Mouse (Mus musculus): Measurements from ENCODE around the gene Oosp1. TPM values are rescaled to one million over a fixed set of nuclear protein-coding genes. Genes with fewer than 3 reads are reported as not detected.

The Oosp1 gene
- total and polyA plus RNA-seq, 2 experiments from 2014 or later, result not detected

GRCm38 (mm10) chr19:11661562-11661961 is 29.4 kb downstream of the Oosp1 start:
- no peaks in the 10 kb centered on the region for H3K9me3 ChIP-seq (replicated peaks; ENCODE audit: control insufficient read depth, low read length)
- ATAC-seq (ENCODE audit: insufficient read depth, low read depth) (no peak), DNase-seq (ENCODE audit: low spot score) (no peak)
- H3K4me2 ChIP-seq (ENCODE audit: low read depth, low read length), result no peak overlapping the region
- H3K27ac ChIP-seq (ENCODE audit: low read depth), result no peak overlapping the region
- H3K36me3 ChIP-seq (replicated peaks; ENCODE audit: control insufficient read depth, insufficient read depth, low read length), result no peaks in the 10 kb centered on the region
- no peaks in the 10 kb centered on the region for H3K27me3 ChIP-seq (ENCODE audit: control insufficient read depth, insufficient read depth, low read length)
- TF ChIP-seq EP300 (IDR thresholded peaks at IDR 0.05; ENCODE audit: low read depth) (no peak), CTCF (IDR thresholded peaks at IDR 0.05; ENCODE audit: low read depth) (no peak)
- no peak overlapping the region for H3K9ac ChIP-seq (replicated peaks; ENCODE audit: low read depth, low read length)
- no peak overlapping the region for H3K4me3 ChIP-seq (ENCODE audit: low read depth, low read length)
- no peaks in the 10 kb centered on the region for H3K4me1 ChIP-seq (ENCODE audit: control insufficient read depth, insufficient read depth)

GRCm38 (mm10) chr19:11660459-11660858 is 30.5 kb downstream of the Oosp1 start, which contains the start of gene Oosp2:
Gene Oosp2 (minus strand): TSS chr19:11660559.
- H3K4me3 ChIP-seq (ENCODE audit: low read depth, low read length), result no peak within 1 kb of the TSS
- H3K36me3 ChIP-seq (replicated peaks; ENCODE audit: control insufficient read depth, insufficient read depth, low read length), result no peaks in the 10 kb centered on the region
- H3K27me3 ChIP-seq (ENCODE audit: control insufficient read depth, insufficient read depth, low read length), result no peaks in the 10 kb centered on the region
- H3K4me1 ChIP-seq (ENCODE audit: control insufficient read depth, insufficient read depth), result no peaks in the 10 kb centered on the region
- WGBS, result 80% methylated on average over 5 of the region's 5 CpGs
- no peak within 1 kb of the TSS for H3K9ac ChIP-seq (replicated peaks; ENCODE audit: low read depth, low read length)
- no peak for DNase-seq (ENCODE audit: low spot score)
- H3K9me3 ChIP-seq (replicated peaks; ENCODE audit: control insufficient read depth, low read length), result no peaks in the 10 kb centered on the region
- no peak for ATAC-seq (ENCODE audit: insufficient read depth, low read depth)
- H3K4me2 ChIP-seq (ENCODE audit: low read depth, low read length), result no peak within 1 kb of the TSS
- TF ChIP-seq CTCF (IDR thresholded peaks at IDR 0.05; ENCODE audit: low read depth), result no peak
- no peak within 1 kb of the TSS for H3K27ac ChIP-seq (ENCODE audit: low read depth)

- ATAC-seq (ENCODE audit: insufficient read depth, low read depth) (no peak), DNase-seq (ENCODE audit: low spot score) (no peak)
- Histone ChIP-seq H3K9me3 (replicated peaks; ENCODE audit: control insufficient read depth, low read length) (no peaks in the 10 kb centered on the region), H3K9ac (replicated peaks; ENCODE audit: low read depth, low read length) (no peak overlapping the region), H3K4me1 (ENCODE audit: control insufficient read depth, insufficient read depth) (no peaks in the 10 kb centered on the region), H3K4me2 (ENCODE audit: low read depth, low read length) (no peak overlapping the region), H3K36me3 (replicated peaks; ENCODE audit: control insufficient read depth, insufficient read depth, low read length) (no peaks in the 10 kb centered on the region), H3K4me3 (ENCODE audit: low read depth, low read length) (no peak overlapping the region), H3K27me3 (ENCODE audit: control insufficient read depth, insufficient read depth, low read length) (no peaks in the 10 kb centered on the region), H3K27ac (ENCODE audit: low read depth) (no peak overlapping the region)
- WGBS, result 44% methylated on average over 2 of the region's 2 CpGs
- TF ChIP-seq CTCF (IDR thresholded peaks at IDR 0.05; ENCODE audit: low read depth) (no peak), EP300 (IDR thresholded peaks at IDR 0.05; ENCODE audit: low read depth) (no peak)
Observed at GRCm38 (mm10) chr19:11659142-11659541, 31.8 kb downstream of the Oosp1 start.

- ATAC-seq (ENCODE audit: insufficient read depth, low read depth), result no peak
Observed at GRCm38 (mm10) chr19:11649564-11649963, 41.4 kb downstream of the Oosp1 start.

GRCm38 (mm10) chr19:11646166-11646565 is 44.8 kb downstream of the Oosp1 start:
- no peaks in the 10 kb centered on the region for H3K36me3 ChIP-seq (replicated peaks; ENCODE audit: control insufficient read depth, insufficient read depth, low read length)
- DNase-seq (ENCODE audit: low spot score) (no peak), ATAC-seq (ENCODE audit: insufficient read depth, low read depth) (no peak)
- no peaks in the 10 kb centered on the region for H3K4me1 ChIP-seq (ENCODE audit: control insufficient read depth, insufficient read depth)
- WGBS, result 59% methylated on average over 3 of the region's 3 CpGs
- H3K9ac ChIP-seq (replicated peaks; ENCODE audit: low read depth, low read length), result no peak overlapping the region
- H3K9me3 ChIP-seq (replicated peaks; ENCODE audit: control insufficient read depth, low read length), result no peaks in the 10 kb centered on the region
- no peak for TF ChIP-seq CTCF (IDR thresholded peaks at IDR 0.05; ENCODE audit: low read depth)
- no peak for TF ChIP-seq EP300 (IDR thresholded peaks at IDR 0.05; ENCODE audit: low read depth)
- no peaks in the 10 kb centered on the region for H3K27me3 ChIP-seq (ENCODE audit: control insufficient read depth, insufficient read depth, low read length)
- no peak overlapping the region for H3K4me3 ChIP-seq (ENCODE audit: low read depth, low read length)
- H3K27ac ChIP-seq (ENCODE audit: low read depth), result no peak overlapping the region
- no peak overlapping the region for H3K4me2 ChIP-seq (ENCODE audit: low read depth, low read length)

More at GRCm38 (mm10) chr19:11649564-11649963, 41.4 kb downstream of the Oosp1 start:
- H3K9ac ChIP-seq (replicated peaks; ENCODE audit: low read depth, low read length), result no peak overlapping the region
- no peaks in the 10 kb centered on the region for H3K4me1 ChIP-seq (ENCODE audit: control insufficient read depth, insufficient read depth)
- no peak overlapping the region for H3K4me2 ChIP-seq (ENCODE audit: low read depth, low read length)
- no peaks in the 10 kb centered on the region for H3K9me3 ChIP-seq (replicated peaks; ENCODE audit: control insufficient read depth, low read length)
- no peak overlapping the region for H3K27ac ChIP-seq (ENCODE audit: low read depth)
- H3K36me3 ChIP-seq (replicated peaks; ENCODE audit: control insufficient read depth, insufficient read depth, low read length), result no peaks in the 10 kb centered on the region
- 62% methylated on average over 4 of the region's 4 CpGs for WGBS
- no peak for TF ChIP-seq CTCF (IDR thresholded peaks at IDR 0.05; ENCODE audit: low read depth)
- TF ChIP-seq EP300 (IDR thresholded peaks at IDR 0.05; ENCODE audit: low read depth), result no peak
- H3K27me3 ChIP-seq (ENCODE audit: control insufficient read depth, insufficient read depth, low read length), result no peaks in the 10 kb centered on the region
- H3K4me3 ChIP-seq (ENCODE audit: low read depth, low read length), result no peak overlapping the region
- no peak for DNase-seq (ENCODE audit: low spot score)

- Histone ChIP-seq H3K27ac (ENCODE audit: low read depth) (no peak within 1 kb of the TSS), H3K4me3 (ENCODE audit: low read depth, low read length) (no peak within 1 kb of the TSS), H3K36me3 (replicated peaks; ENCODE audit: control insufficient read depth, insufficient read depth, low read length) (no peaks in the 10 kb centered on the region), H3K9me3 (replicated peaks; ENCODE audit: control insufficient read depth, low read length) (no peaks in the 10 kb centered on the region), H3K4me2 (ENCODE audit: low read depth, low read length) (no peak within 1 kb of the TSS), H3K4me1 (ENCODE audit: control insufficient read depth, insufficient read depth) (no peaks in the 10 kb centered on the region), H3K27me3 (ENCODE audit: control insufficient read depth, insufficient read depth, low read length) (no peaks in the 10 kb centered on the region), H3K9ac (replicated peaks; ENCODE audit: low read depth, low read length) (no peak within 1 kb of the TSS)
- DNase-seq (ENCODE audit: low spot score) (no peak), ATAC-seq (ENCODE audit: insufficient read depth, low read depth) (no peak)
- 45% methylated on average over 1 of the region's 1 CpGs for WGBS
- TF ChIP-seq CTCF (IDR thresholded peaks at IDR 0.05; ENCODE audit: low read depth) (no peak), EP300 (IDR thresholded peaks at IDR 0.05; ENCODE audit: low read depth) (no peak)
Observed at GRCm38 (mm10) chr19:11640732-11641131, 50.2 kb downstream of the Oosp1 start, which contains the start of gene Ms4a3. Gene Ms4a3 (minus strand): TSS chr19:11640851.
